Mouse (Mus musculus) stomach, embryonic 15.5 days (tissue): ENCODE results near the gene Fam71e1. TPM values are rescaled to one million over a fixed set of nuclear protein-coding genes. Genes with fewer than 3 reads are reported as not detected.

Source experiments
- ATAC-seq: fragments of 200-750 bp; cut with Nextera tagmentation; 2 replicates; pipeline ENCODE4 v1.8.0; 2017; ENCODE audit warnings: low read depth, moderate number of reproducible peaks, moderate TSS enrichment; ENCODE audit not compliant: insufficient read depth, low FRiP score
- H3K27ac ChIP-seq: fragments of 300-500 bp; sonication (generic); 2 replicates; pipeline ENCODE4 v1.5.1; 2015; ENCODE audit warnings: mild to moderate bottlenecking, inconsistent platforms
- H3K27me3 ChIP-seq: fragments of 300-500 bp; sonication (generic); replicated peaks from 2 replicates; pipeline ENCODE4 v1.6.1; 2015; ENCODE audit warnings: inconsistent platforms
- H3K36me3 ChIP-seq: fragments of 300-500 bp; sonication (generic); 2 replicates; pipeline ENCODE4 v1.6.1; 2015; ENCODE audit warnings: inconsistent platforms
- H3K4me1 ChIP-seq: fragments of 300-500 bp; sonication (generic); 2 replicates; pipeline ENCODE4 v1.6.1; 2015; ENCODE audit warnings: inconsistent platforms
- H3K4me2 ChIP-seq: fragments of 300-500 bp; sonication (generic); 2 replicates; pipeline ENCODE4 v1.6.1; 2015; ENCODE audit warnings: mild to moderate bottlenecking, inconsistent platforms
- H3K4me3 ChIP-seq: fragments of 300-500 bp; sonication (generic); replicated peaks from 2 replicates; pipeline ENCODE4 v1.5.1; 2015; ENCODE audit warnings: inconsistent platforms
- H3K9ac ChIP-seq: fragments of 300-500 bp; sonication (generic); 2 replicates; pipeline ENCODE4 v1.6.1; 2015; ENCODE audit warnings: inconsistent platforms
- H3K9me3 ChIP-seq: fragments of 300-500 bp; sonication (generic); 2 replicates; pipeline ENCODE4 v1.6.1; 2016; ENCODE audit warnings: inconsistent platforms
- WGBS: fragments of 180-500 bp; shearing (Covaris S2); methylation state at CpG from one replicate; pipeline ENCODE4 v1.1.7; 2015; 5-methylcytosine and 5-hydroxymethylcytosine counted together
- polyA plus RNA-seq: library from polyadenylated mRNA; unstranded; fragments of >200 nt; fragmentation: Nextera tagmentation; extraction: Ambion mirVana; gene quantifications from 2 replicates; pipeline ENCODE4 v1.2.1, GENCODE M21; 2015

The Fam71e1 gene
- polyA plus RNA-seq = 9.1 and 12.3 TPM in 2 replicates

GRCm38 (mm10) chr7:44495992-44496770 lies at the start of gene Fam71e1, which contains the start of gene Emc10:
Fam71e1 (plus strand) TSS chr7:44496581.
Emc10 (minus strand) TSS chr7:44496529.
- H3K4me3 ChIP-seq = peak within 1 kb of the TSS; percentile 77
- H3K36me3 ChIP-seq = peaks cover 13% of the 10 kb centered on the region; the same call in 1 of the 2 replicates
- peak within 1 kb of the TSS; percentile 83 for H3K9ac ChIP-seq
- peak; percentile 97 for ATAC-seq
- under 1% methylated on average over 53 of the region's 58 CpGs for WGBS
- no peaks in the 10 kb centered on the region for H3K9me3 ChIP-seq
- no peaks in the 10 kb centered on the region for H3K27me3 ChIP-seq
- H3K4me2 ChIP-seq = peak within 1 kb of the TSS; percentile 95
- peak within 1 kb of the TSS; percentile 96 for H3K27ac ChIP-seq
- peaks cover 13% of the 10 kb centered on the region for H3K4me1 ChIP-seq

- no peaks in the 10 kb centered on the region for H3K36me3 ChIP-seq
- no peak overlapping the region for H3K4me2 ChIP-seq
- no peak for ATAC-seq
- H3K27ac ChIP-seq = no peak overlapping the region
- no peak overlapping the region for H3K9ac ChIP-seq
- H3K4me1 ChIP-seq = no peaks in the 10 kb centered on the region
- H3K9me3 ChIP-seq = no peaks in the 10 kb centered on the region
- 0 out of 2 replicates have a peak, but pooled peaks cover 3% of the 10 kb centered on the region for H3K27me3 ChIP-seq
- WGBS = 2% methylated on average over 3 of the region's 3 CpGs
- no peak overlapping the region for H3K4me3 ChIP-seq
Observed at GRCm38 (mm10) chr7:44453256-44453655, 43.1 kb upstream of the Fam71e1 start.

- no peak for ATAC-seq
- H3K36me3 ChIP-seq = no peaks in the 10 kb centered on the region
- no peak overlapping the region for H3K4me2 ChIP-seq
- no peak overlapping the region for H3K9ac ChIP-seq
- no peak overlapping the region for H3K27ac ChIP-seq
- whole genome bisulfite sequencing = 60% methylated on average over 1 of the region's 1 CpGs
- H3K27me3 ChIP-seq = peaks cover 25% of the 10 kb centered on the region
- no peaks in the 10 kb centered on the region for H3K4me1 ChIP-seq
- H3K9me3 ChIP-seq = no peaks in the 10 kb centered on the region
- no peak overlapping the region for H3K4me3 ChIP-seq
Observed at GRCm38 (mm10) chr7:44456302-44456701, 40.1 kb upstream of the Fam71e1 start.

GRCm38 (mm10) chr7:44460067-44460466 lies 36.3 kb upstream of the Fam71e1 start:
- no peak overlapping the region for H3K9ac ChIP-seq
- WGBS = 55% methylated on average over 6 of the region's 6 CpGs
- H3K4me1 ChIP-seq = peaks cover 6% of the 10 kb centered on the region
- peaks cover 62% of the 10 kb centered on the region for H3K27me3 ChIP-seq
- no peak overlapping the region for H3K4me2 ChIP-seq
- H3K9me3 ChIP-seq = no peaks in the 10 kb centered on the region
- no peak overlapping the region for H3K4me3 ChIP-seq
- no peak for ATAC-seq
- H3K27ac ChIP-seq = no peak overlapping the region
- no peaks in the 10 kb centered on the region for H3K36me3 ChIP-seq

GRCm38 (mm10) chr7:44460767-44461502 lies 35.4 kb upstream of the Fam71e1 start:
- 66% methylated on average over 31 of the region's 31 CpGs for WGBS

GRCm38 (mm10) chr7:44461503-44462217 lies 34.7 kb upstream of the Fam71e1 start:
- Histone ChIP-seq H3K27me3 (peaks cover 62% of the 10 kb centered on the region), H3K4me2 (no peak overlapping the region), H3K9me3 (no peaks in the 10 kb centered on the region), H3K9ac (no peak overlapping the region), H3K27ac (no peak overlapping the region), H3K4me3 (no peak overlapping the region), H3K36me3 (no peaks in the 10 kb centered on the region), H3K4me1 (peaks cover 6% of the 10 kb centered on the region)
- WGBS = 44% methylated on average over 57 of the region's 57 CpGs
- no peak for ATAC-seq

More at GRCm38 (mm10) chr7:44460767-44461502, 35.4 kb upstream of the Fam71e1 start:
- no peak overlapping the region for H3K9ac ChIP-seq
- no peak overlapping the region for H3K4me3 ChIP-seq
- H3K36me3 ChIP-seq = no peaks in the 10 kb centered on the region
- H3K4me1 ChIP-seq = peaks cover 6% of the 10 kb centered on the region
- no peaks in the 10 kb centered on the region for H3K9me3 ChIP-seq
- no peak for ATAC-seq
- peaks cover 62% of the 10 kb centered on the region for H3K27me3 ChIP-seq
- no peak overlapping the region for H3K4me2 ChIP-seq
- H3K27ac ChIP-seq = no peak overlapping the region

GRCm38 (mm10) chr7:44462218-44463055 lies 33.9 kb upstream of the Fam71e1 start:
- Histone ChIP-seq H3K9ac (no peak overlapping the region), H3K27me3 (peaks cover 62% of the 10 kb centered on the region), H3K4me3 (peak overlapping the region; percentile 16), H3K27ac (no peak overlapping the region), H3K4me1 (peaks cover 11% of the 10 kb centered on the region), H3K9me3 (no peaks in the 10 kb centered on the region), H3K4me2 (peak overlapping the region; percentile 45), H3K36me3 (no peaks in the 10 kb centered on the region)
- WGBS = 12% methylated on average over 75 of the region's 77 CpGs
- no peak for ATAC-seq

- Histone ChIP-seq H3K9ac (no peak overlapping the region), H3K4me1 (peaks cover 12% of the 10 kb centered on the region), H3K9me3 (no peaks in the 10 kb centered on the region), H3K27ac (no peak overlapping the region), H3K27me3 (peaks cover 62% of the 10 kb centered on the region), H3K36me3 (no peaks in the 10 kb centered on the region), H3K4me3 (no peak overlapping the region; the same call in 1 of the 2 replicates), H3K4me2 (peak overlapping the region; percentile 45; the same call in 1 of the 2 replicates)
- ATAC-seq = no peak
- WGBS = 27% methylated on average over 8 of the region's 8 CpGs
Observed at GRCm38 (mm10) chr7:44463056-44463425, 33.3 kb upstream of the Fam71e1 start.

GRCm38 (mm10) chr7:44463556-44464225 lies 32.7 kb upstream of the Fam71e1 start:
- Histone ChIP-seq H3K9ac (no peak overlapping the region), H3K4me2 (no peak overlapping the region), H3K27me3 (peaks cover 62% of the 10 kb centered on the region), H3K36me3 (no peaks in the 10 kb centered on the region), H3K4me3 (no peak overlapping the region), H3K4me1 (peaks cover 16% of the 10 kb centered on the region), H3K27ac (no peak overlapping the region), H3K9me3 (no peaks in the 10 kb centered on the region)
- no peak for ATAC-seq
- WGBS = 79% methylated on average over 10 of the region's 10 CpGs

- H3K27me3 ChIP-seq = peaks cover 55% of the 10 kb centered on the region
- H3K9ac ChIP-seq = no peak overlapping the region
- no peaks in the 10 kb centered on the region for H3K9me3 ChIP-seq
- H3K36me3 ChIP-seq = no peaks in the 10 kb centered on the region
- H3K27ac ChIP-seq = no peak overlapping the region
- peaks cover 21% of the 10 kb centered on the region for H3K4me1 ChIP-seq
- WGBS = 28% methylated on average over 4 of the region's 4 CpGs
- H3K4me3 ChIP-seq = no peak overlapping the region
- H3K4me2 ChIP-seq = no peak overlapping the region
- no peak for ATAC-seq
Observed at GRCm38 (mm10) chr7:44464511-44464910, 31.9 kb upstream of the Fam71e1 start.
